Comparison of ENCODE assay signal across 14 mouse cellular contexts in the genomic region with DNA sequence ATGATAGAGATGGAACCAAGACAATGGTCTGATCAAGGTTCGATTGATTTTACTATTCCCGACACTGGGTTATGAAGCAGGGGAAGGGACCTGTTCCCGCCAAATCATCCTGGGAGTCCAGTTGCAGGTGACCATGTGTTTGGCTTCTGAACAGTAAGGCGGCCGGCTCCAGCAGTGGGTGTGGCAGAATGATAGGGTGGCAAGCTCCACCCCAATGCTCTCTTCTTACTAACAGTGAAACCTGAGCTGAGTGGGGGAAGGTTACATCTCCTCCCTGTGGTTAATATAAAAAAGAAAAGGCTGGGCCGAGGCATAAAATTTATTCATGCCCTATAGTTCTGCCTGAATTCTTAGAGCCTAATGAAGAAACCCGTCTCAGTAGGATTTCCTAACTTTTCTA. TPM values are rescaled to one million over a fixed set of nuclear protein-coding genes. Genes with fewer than 3 reads are reported as not detected.
DNase-seq lines count a peak whose midpoint lies in the region; ATAC-seq and TF ChIP-seq lines count a peak whose summit lies in the region.
"Had no signal": no experiment of that assay in that cellular context is flagged by ENCODE, and none has a peak within 500 bp of the region (broad histone marks: within the 10 kb centered on the region; RNA-seq: fewer than 3 reads in every experiment).

No protein-coding gene starts in this region.

- no peaks in the 10 kb centered on the region for H3K4me1 ChIP-seq in kidney, embryonic 14.5 days (ENCODE audit: control insufficient read depth, insufficient read depth, low read length)
- H3K4me1 ChIP-seq in G1E (ENCODE audit: insufficient read depth, low read depth, low read length): peaks cover 23% of the 10 kb centered on the region
- H3K4me1 ChIP-seq in midbrain, embryonic 10.5 days: peaks cover 7% of the 10 kb centered on the region; the same call in 1 of the 2 replicates
- H3K4me1 ChIP-seq: embryonic facial prominence, embryonic 12.5 days had no signal

- WGBS in kidney, embryonic 14.5 days: 52% methylated on average over 7 of the region's 7 CpGs
- 85% methylated on average over 7 of the region's 7 CpGs for WGBS in midbrain, embryonic 10.5 days

- H3K27ac ChIP-seq in kidney, embryonic 14.5 days (ENCODE audit: low read depth, low read length): no peak overlapping the region
- no peak overlapping the region for H3K27ac ChIP-seq in midbrain, embryonic 10.5 days (replicated peaks)
- H3K27ac ChIP-seq: embryonic facial prominence, embryonic 12.5 days; layer of hippocampus, adult 2 months had no signal

- DNase-seq in kidney, adult 11 months: peak; percentile 69
- DNase-seq in G1E (ENCODE audit: low spot score): no peak
- peak; percentile 32 for DNase-seq in kidney, postnatal 14 days
- DNase-seq in midbrain, embryonic 10.5 days (ENCODE audit: low spot score): no peak
- DNase-seq in adrenal gland, adult 2 months: no peak
- DNase-seq in right cerebral cortex, postnatal 14 days: no peak
- DNase-seq: right cerebral cortex, adult 18-20 months had no signal

- H3K4me2 ChIP-seq in kidney, embryonic 14.5 days (replicated peaks; ENCODE audit: low read depth, low read length): no peak overlapping the region
- H3K4me2 ChIP-seq: embryonic facial prominence, embryonic 12.5 days had no signal

- no peak for TF ChIP-seq CTCF in G1E (IDR thresholded peaks at IDR 0.05; ENCODE audit: low read depth, low read length)

- no peaks in the 10 kb centered on the region for H3K27me3 ChIP-seq in kidney, embryonic 14.5 days (ENCODE audit: control insufficient read depth, insufficient read depth, low read length)
- no peaks in the 10 kb centered on the region for H3K27me3 ChIP-seq in G1E (ENCODE audit: insufficient read depth, low read length)
- no peaks in the 10 kb centered on the region for H3K27me3 ChIP-seq in midbrain, embryonic 10.5 days (ENCODE audit: low read depth, poor library complexity, severe bottlenecking)
- H3K27me3 ChIP-seq: embryonic facial prominence, embryonic 12.5 days had no signal

- no peak overlapping the region for H3K9ac ChIP-seq in kidney, embryonic 14.5 days (ENCODE audit: low read depth, low read length)
- H3K9ac ChIP-seq: embryonic facial prominence, embryonic 12.5 days had no signal

- peaks cover 8% of the 10 kb centered on the region for H3K9me3 ChIP-seq in kidney, embryonic 14.5 days (ENCODE audit: control insufficient read depth, low read length)
- H3K9me3 ChIP-seq in G1E (replicated peaks): no peaks in the 10 kb centered on the region
- peaks cover 11% of the 10 kb centered on the region for H3K9me3 ChIP-seq in midbrain, embryonic 10.5 days (replicated peaks)

- no peaks in the 10 kb centered on the region for H3K36me3 ChIP-seq in kidney, embryonic 14.5 days (ENCODE audit: control insufficient read depth, insufficient read depth, low read length)
- no peaks in the 10 kb centered on the region for H3K36me3 ChIP-seq in G1E (replicated peaks)
- H3K36me3 ChIP-seq in midbrain, embryonic 10.5 days: no peaks in the 10 kb centered on the region
- H3K36me3 ChIP-seq: embryonic facial prominence, embryonic 12.5 days had no signal

- H3K4me3 ChIP-seq in kidney, embryonic 14.5 days (ENCODE audit: low read length): no peak overlapping the region
- H3K4me3 ChIP-seq in G1E (ENCODE audit: low read depth, low read length): no peak overlapping the region; the same call in 1 of the 2 replicates
- no peak overlapping the region for H3K4me3 ChIP-seq in midbrain, embryonic 10.5 days
- H3K4me3 ChIP-seq: embryonic facial prominence, embryonic 12.5 days; layer of hippocampus, adult 2 months had no signal

- ATAC-seq in kidney, embryonic 14.5 days (ENCODE audit: low FRiP score, low TSS enrichment): no peak
- peak; percentile 28; the same call in 1 of the 2 replicates for ATAC-seq in G1E (ENCODE audit: extremely low read depth, insufficient number of reproducible peaks, low FRiP score, poor library complexity, severe bottlenecking)
- peak; percentile 75 for ATAC-seq in megakaryocyte progenitor cell, adult 5-6 weeks (replicated peaks; ENCODE audit: poor library complexity)

RNA-seq across cellular contexts. Expression of gene Pmm1, which starts 8.4 kb away (rescaled TPM):
- polyA plus RNA-seq in kidney, embryonic 14.5 days (2014; fragmentation: Nextera tagmentation; extraction: Ambion mirVana): 28.3 and 33.0 TPM in 2 replicates
- total RNA-seq in G1E (2014; fragmentation: Nextera tagmentation) (51.6 and 57.8 TPM in 2 replicates), G1E (2017) (35.9 and 42.9 TPM in 2 replicates)
- 157 and 161 TPM in 2 replicates for polyA plus RNA-seq in G1E (2012)
- 22.9 and 23.0 TPM in 2 replicates for total RNA-seq in megakaryocyte progenitor cell, adult 5-6 weeks (2015)
- 13.2 and 17.0 TPM in 2 replicates for total RNA-seq in megakaryocyte progenitor cell, adult 5-6 weeks (2017)
- polyA plus RNA-seq in midbrain, embryonic 10.5 days (2016; fragmentation: Nextera tagmentation; extraction: Ambion mirVana): 31.9 and 34.9 TPM in 2 replicates
- total RNA-seq in adrenal gland, adult 2 months (2021): 10 to 100 TPM; 70.6 to 74.8 TPM
- 114 and 118 TPM in 2 replicates for polyA plus RNA-seq in adrenal gland, adult 2 months (2012; rRNA removed)

RNA-seq across cellular contexts. Expression of gene 1700029P11Rik, which starts 11.2 kb away (rescaled TPM):
- not detected in 2 replicates for polyA plus RNA-seq in kidney, embryonic 14.5 days (2014; fragmentation: Nextera tagmentation; extraction: Ambion mirVana)
- not detected in 2 replicates for total RNA-seq in G1E (2014; fragmentation: Nextera tagmentation)
- not detected in 2 replicates for total RNA-seq in G1E (2017)
- not detected in 2 replicates for polyA plus RNA-seq in G1E (2012)
- not detected in 2 replicates for total RNA-seq in megakaryocyte progenitor cell, adult 5-6 weeks (2015)
- not detected in 2 replicates for total RNA-seq in megakaryocyte progenitor cell, adult 5-6 weeks (2017)
- polyA plus RNA-seq in midbrain, embryonic 10.5 days (2016; fragmentation: Nextera tagmentation; extraction: Ambion mirVana): not detected in 2 replicates
- not detected for total RNA-seq in adrenal gland, adult 2 months (2021)
- polyA plus RNA-seq in adrenal gland, adult 2 months (2012; rRNA removed): not detected in 2 replicates
- total RNA-seq: layer of hippocampus, adult 2 months had no signal
- polyA plus RNA-seq: embryonic facial prominence, embryonic 12.5 days; heart, postnatal 0 days; lung, embryonic 16.5 days; stomach, embryonic 16.5 days had no signal

RNA-seq across cellular contexts. Expression of gene Xrcc6, which starts 18.5 kb away (rescaled TPM):
- polyA plus RNA-seq in kidney, embryonic 14.5 days (2014; fragmentation: Nextera tagmentation; extraction: Ambion mirVana): 71.9 and 87.6 TPM in 2 replicates
- 49.8 and 50.1 TPM in 2 replicates for total RNA-seq in G1E (2014; fragmentation: Nextera tagmentation)
- total RNA-seq in G1E (2017): 114 and 154 TPM in 2 replicates
- 10.1 and 12.4 TPM in 2 replicates for polyA plus RNA-seq in G1E (2012)
- 75.3 and 108 TPM in 2 replicates for total RNA-seq in megakaryocyte progenitor cell, adult 5-6 weeks (2015)
- total RNA-seq in megakaryocyte progenitor cell, adult 5-6 weeks (2017): 135 and 249 TPM in 2 replicates
- 68.6 and 75.1 TPM in 2 replicates for polyA plus RNA-seq in midbrain, embryonic 10.5 days (2016; fragmentation: Nextera tagmentation; extraction: Ambion mirVana)
- 10 to 100 TPM; 73.2 to 87.0 TPM for total RNA-seq in adrenal gland, adult 2 months (2021)
- 23.8 and 27.6 TPM in 2 replicates for polyA plus RNA-seq in adrenal gland, adult 2 months (2012; rRNA removed)

RNA-seq across cellular contexts. Expression of gene Csdc2, which starts 32.6 kb away (rescaled TPM):
- 17.5 and 28.1 TPM in 2 replicates for polyA plus RNA-seq in kidney, embryonic 14.5 days (2014; fragmentation: Nextera tagmentation; extraction: Ambion mirVana)
- total RNA-seq in G1E (2014; fragmentation: Nextera tagmentation) (not detected in 2 replicates), G1E (2017) (0.17 TPM in 1 of 2 replicates, not detected in the other)
- not detected in 2 replicates for polyA plus RNA-seq in G1E (2012)
- not detected in 2 replicates for total RNA-seq in megakaryocyte progenitor cell, adult 5-6 weeks (2015)
- not detected in 2 replicates for total RNA-seq in megakaryocyte progenitor cell, adult 5-6 weeks (2017)
- 13.8 and 20.6 TPM in 2 replicates for polyA plus RNA-seq in midbrain, embryonic 10.5 days (2016; fragmentation: Nextera tagmentation; extraction: Ambion mirVana)
- 10 to 100 TPM; 10.1 to 19.5 TPM for total RNA-seq in adrenal gland, adult 2 months (2021)
- 33.6 and 50.1 TPM in 2 replicates for polyA plus RNA-seq in adrenal gland, adult 2 months (2012; rRNA removed)

RNA-seq across cellular contexts. Expression of gene Polr3h, which starts 43.1 kb away (rescaled TPM):
- 76.5 and 78.9 TPM in 2 replicates for polyA plus RNA-seq in kidney, embryonic 14.5 days (2014; fragmentation: Nextera tagmentation; extraction: Ambion mirVana)
- total RNA-seq in G1E (2014; fragmentation: Nextera tagmentation): 6.8 and 8.4 TPM in 2 replicates
- total RNA-seq in G1E (2017): 25.0 and 26.7 TPM in 2 replicates
- 36.8 and 62.8 TPM in 2 replicates for polyA plus RNA-seq in G1E (2012)
- 14.0 and 17.1 TPM in 2 replicates for total RNA-seq in megakaryocyte progenitor cell, adult 5-6 weeks (2015)
- total RNA-seq in megakaryocyte progenitor cell, adult 5-6 weeks (2017): 37.6 and 37.7 TPM in 2 replicates
- polyA plus RNA-seq in midbrain, embryonic 10.5 days (2016; fragmentation: Nextera tagmentation; extraction: Ambion mirVana): 76.2 and 80.8 TPM in 2 replicates
- 10 to 100 TPM; 15.6 to 34.4 TPM for total RNA-seq in adrenal gland, adult 2 months (2021)
- polyA plus RNA-seq in adrenal gland, adult 2 months (2012; rRNA removed): 16.7 and 17.5 TPM in 2 replicates

Comparison
In these comparisons a context has a peak if more than half of its experiments do, and no peak if none do; other contexts are left out.
1. DNase-seq: peak in kidney, adult 11 months (single experiment) and kidney, postnatal 14 days (single experiment); none in G1E (single experiment), midbrain, embryonic 10.5 days (single experiment), adrenal gland, adult 2 months (single experiment) and right cerebral cortex, postnatal 14 days (single experiment).